Comparison of ENCODE assay signal across 27 mouse cellular contexts in genomic region chr16:58414801-58415200, GRCm38 (mm10).
"Had no signal": no experiment of that assay in that cellular context is flagged by ENCODE, and none has a peak within 500 bp of the region (broad histone marks: within the 10 kb centered on the region; RNA-seq: fewer than 3 reads in every experiment).

No protein-coding gene starts in this region.

- H3K4me2 ChIP-seq: embryonic facial prominence, embryonic 12.5 days; embryonic facial prominence, embryonic 13.5 days; embryonic facial prominence, embryonic 15.5 days; forebrain, embryonic 12.5 days; forebrain, embryonic 13.5 days; forebrain, embryonic 15.5 days had no signal

- ATAC-seq: forebrain, embryonic 16.5 days; forebrain, postnatal 0 days had no signal

- DNase-seq: cerebellum, adult 18-20 months; cerebellum, adult 2 months; cerebellum, adult 8-10 months; cerebellum, adult 9-10 months; cerebellum, adult 9-11 months; cerebellum, postnatal 10 days; cerebellum, postnatal 14 days; cerebellum, postnatal 25 days; cerebellum, postnatal 36 days; embryo, embryonic 11 days; forebrain, postnatal 0 days; gastrocnemius, adult 2 months; gastrocnemius, postnatal 10 days; gastrocnemius, postnatal 14 days; gastrocnemius, postnatal 25 days; gastrocnemius, postnatal 36 days; heart, adult 11 months had no signal

- H3K9me3 ChIP-seq: embryonic facial prominence, embryonic 12.5 days; embryonic facial prominence, embryonic 13.5 days; embryonic facial prominence, embryonic 15.5 days; forebrain, embryonic 10.5 days; forebrain, embryonic 12.5 days; forebrain, embryonic 13.5 days; forebrain, embryonic 15.5 days had no signal

- H3K36me3 ChIP-seq: embryonic facial prominence, embryonic 12.5 days; embryonic facial prominence, embryonic 15.5 days; forebrain, embryonic 12.5 days; forebrain, embryonic 15.5 days had no signal

- H3K9ac ChIP-seq: embryonic facial prominence, embryonic 12.5 days; embryonic facial prominence, embryonic 13.5 days; embryonic facial prominence, embryonic 15.5 days; forebrain, embryonic 12.5 days; forebrain, embryonic 13.5 days; forebrain, embryonic 15.5 days; forebrain, postnatal 0 days had no signal

- H3K4me3 ChIP-seq: embryonic facial prominence, embryonic 10.5 days; embryonic facial prominence, embryonic 12.5 days; embryonic facial prominence, embryonic 13.5 days; embryonic facial prominence, embryonic 15.5 days; erythroblast, embryonic 14.5 days; forebrain, embryonic 10.5 days; forebrain, embryonic 12.5 days; forebrain, embryonic 13.5 days; forebrain, embryonic 15.5 days; gastrocnemius, adult 2 months had no signal

- H3K27ac ChIP-seq: embryonic facial prominence, embryonic 10.5 days; embryonic facial prominence, embryonic 12.5 days; embryonic facial prominence, embryonic 13.5 days; embryonic facial prominence, embryonic 15.5 days; forebrain, embryonic 10.5 days; forebrain, embryonic 12.5 days; forebrain, embryonic 13.5 days; forebrain, embryonic 15.5 days; gastrocnemius, adult 2 months had no signal

- H3K27me3 ChIP-seq: embryonic facial prominence, embryonic 12.5 days; embryonic facial prominence, embryonic 13.5 days; embryonic facial prominence, embryonic 15.5 days; forebrain, embryonic 12.5 days; forebrain, embryonic 13.5 days; forebrain, embryonic 15.5 days had no signal
